Mouse (Mus musculus): Measurements from ENCODE around the gene Slc47a1. TPM values are rescaled to one million over a fixed set of nuclear protein-coding genes. Genes with fewer than 3 reads are reported as not detected.
A peak's percentile ranks its signal among the peaks of the same experiment; 100 is the strongest.
"Not testable (repeated sequence)": the region's sequence is repeated elsewhere in the genome, so short reads cannot be mapped to it uniquely, and the experiment has no call there.

Slc47a1 gene
- polyA plus RNA-seq, 1 experiment from 2014 or later = 1.3 TPM

DNA sequence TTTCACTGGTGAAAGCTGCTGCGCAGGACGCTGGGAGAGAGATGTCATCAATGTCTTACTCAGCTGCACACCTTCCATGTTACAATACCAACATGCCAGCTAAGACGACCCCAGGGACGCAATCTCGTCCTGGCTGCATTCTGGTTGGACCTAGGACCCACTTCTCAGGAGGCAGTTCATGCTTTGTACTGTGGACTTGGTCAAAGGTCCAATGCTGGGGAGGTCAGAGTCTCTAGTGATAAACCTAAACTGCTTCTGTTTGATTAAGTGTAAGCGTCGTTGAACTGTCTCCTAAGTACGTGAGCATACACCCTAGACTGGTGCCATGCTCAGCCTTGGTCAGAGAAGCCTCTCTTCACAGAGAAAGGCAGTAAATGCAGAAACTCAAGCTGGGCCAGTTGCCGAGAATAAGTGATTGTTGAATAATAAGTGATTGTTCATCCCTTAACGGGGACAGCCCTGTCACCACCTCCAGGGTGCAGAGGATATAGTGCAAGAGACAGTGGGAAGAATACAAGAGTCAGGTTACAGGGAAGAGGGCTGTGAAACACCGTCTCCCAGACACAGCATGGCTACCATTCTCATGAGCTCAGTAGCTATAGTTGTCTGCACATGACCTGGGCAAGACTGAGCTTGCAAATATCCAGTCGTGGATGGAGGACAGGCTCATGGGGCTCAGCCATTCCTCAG is 58.8 kb downstream of the Slc47a1 start:
- H3K4me2 ChIP-seq (replicated peaks; ENCODE audit: low read depth) = no peak overlapping the region
- no peak for DNase-seq (ENCODE audit: low spot score)
- H3K9me3 ChIP-seq (ENCODE audit: control insufficient read depth, low read length) = no peaks in the 10 kb centered on the region
- H3K9ac ChIP-seq (ENCODE audit: low read length) = no peak overlapping the region
- no peaks in the 10 kb centered on the region for H3K36me3 ChIP-seq (ENCODE audit: control insufficient read depth, insufficient read depth, low read length)
- H3K27ac ChIP-seq (replicated peaks) = no peak overlapping the region
- no peak overlapping the region for H3K4me3 ChIP-seq (ENCODE audit: low read depth, low read length)
- no peak for ATAC-seq (ENCODE audit: low FRiP score, low TSS enrichment)
- no peaks in the 10 kb centered on the region for H3K27me3 ChIP-seq (ENCODE audit: control insufficient read depth, insufficient read depth, low read length)
- TF ChIP-seq EP300 (optimal IDR thresholded peaks at IDR 0.05) = no peak
- no peak for TF ChIP-seq CTCF (IDR thresholded peaks at IDR 0.05; ENCODE audit: low read depth)
- no peaks in the 10 kb centered on the region for H3K4me1 ChIP-seq (replicated peaks; ENCODE audit: control insufficient read depth, insufficient read depth)
- WGBS = 59% methylated on average over 12 of the region's 12 CpGs

DNA sequence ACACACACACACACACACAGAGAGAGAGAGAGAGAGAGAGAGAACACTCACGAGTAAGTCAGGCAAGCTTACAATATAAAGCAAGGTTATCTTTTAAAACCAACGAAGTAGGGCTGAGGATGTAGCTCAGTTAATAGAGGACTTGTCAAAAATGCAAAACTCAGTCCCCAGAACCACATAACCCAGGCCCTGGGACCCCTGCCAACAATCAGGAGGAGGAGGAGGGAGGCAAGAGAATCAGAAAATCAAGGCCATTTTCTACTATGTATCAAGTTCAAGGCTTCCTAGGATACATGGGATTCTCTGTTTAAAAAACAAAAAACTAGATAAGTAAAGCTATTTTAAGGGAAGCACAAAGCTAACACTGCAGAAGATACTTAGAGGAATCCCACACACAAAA is 61.3 kb downstream of the Slc47a1 start:
- H3K9ac ChIP-seq (ENCODE audit: low read length) = no peak overlapping the region
- H3K36me3 ChIP-seq (ENCODE audit: control insufficient read depth, insufficient read depth, low read length) = no peaks in the 10 kb centered on the region
- no peak for ATAC-seq (ENCODE audit: low FRiP score, low TSS enrichment)
- H3K4me3 ChIP-seq (ENCODE audit: low read depth, low read length) = no peak overlapping the region
- H3K27ac ChIP-seq (replicated peaks) = no peak overlapping the region
- no peak overlapping the region for H3K4me2 ChIP-seq (replicated peaks; ENCODE audit: low read depth)
- no peaks in the 10 kb centered on the region for H3K4me1 ChIP-seq (replicated peaks; ENCODE audit: control insufficient read depth, insufficient read depth)
- H3K27me3 ChIP-seq (ENCODE audit: control insufficient read depth, insufficient read depth, low read length) = no peaks in the 10 kb centered on the region
- WGBS = 35% methylated on average over 2 of the region's 2 CpGs
- TF ChIP-seq EP300 (optimal IDR thresholded peaks at IDR 0.05) (no peak), CTCF (IDR thresholded peaks at IDR 0.05; ENCODE audit: low read depth) (no peak)
- H3K9me3 ChIP-seq (ENCODE audit: control insufficient read depth, low read length) = no peaks in the 10 kb centered on the region
- DNase-seq (ENCODE audit: low spot score) = no peak

DNA sequence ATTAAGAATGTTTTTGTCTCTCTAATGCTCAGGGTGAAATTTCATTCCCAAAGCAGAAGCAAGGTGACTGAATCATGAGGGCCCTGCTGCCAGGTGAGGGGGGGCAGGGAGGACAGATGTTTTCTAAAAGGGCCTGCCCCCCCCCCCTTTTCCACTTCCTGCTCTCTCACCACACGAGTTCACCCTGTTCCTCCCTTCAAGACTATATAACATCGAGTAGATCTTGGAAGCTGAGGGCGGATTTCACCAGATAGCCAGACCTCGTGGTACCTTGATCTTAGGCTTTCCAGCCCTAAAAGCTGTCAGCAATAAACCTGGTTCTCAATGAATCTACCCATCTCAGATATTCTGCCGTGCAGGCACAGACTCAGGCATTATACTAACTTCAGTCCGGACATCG is 67.8 kb downstream of the Slc47a1 start:
- H3K27ac ChIP-seq (replicated peaks) = no peak overlapping the region
- H3K4me2 ChIP-seq (replicated peaks; ENCODE audit: low read depth) = no peak overlapping the region
- TF ChIP-seq EP300 (optimal IDR thresholded peaks at IDR 0.05) (no peak), CTCF (IDR thresholded peaks at IDR 0.05; ENCODE audit: low read depth) (no peak)
- no peaks in the 10 kb centered on the region for H3K36me3 ChIP-seq (ENCODE audit: control insufficient read depth, insufficient read depth, low read length)
- H3K9ac ChIP-seq (ENCODE audit: low read length) = no peak overlapping the region
- DNase-seq (ENCODE audit: low spot score) (no peak), ATAC-seq (ENCODE audit: low FRiP score, low TSS enrichment) (no peak)
- no peaks in the 10 kb centered on the region for H3K4me1 ChIP-seq (replicated peaks; ENCODE audit: control insufficient read depth, insufficient read depth)
- no peak overlapping the region for H3K4me3 ChIP-seq (ENCODE audit: low read depth, low read length)
- H3K9me3 ChIP-seq (ENCODE audit: control insufficient read depth, low read length) = no peaks in the 10 kb centered on the region
- no peaks in the 10 kb centered on the region for H3K27me3 ChIP-seq (ENCODE audit: control insufficient read depth, insufficient read depth, low read length)
- 51% methylated on average over 7 of the region's 7 CpGs for WGBS

- 60% methylated on average over 12 of the region's 12 CpGs for WGBS
- DNase-seq (ENCODE audit: low spot score) (no peak), ATAC-seq (ENCODE audit: low FRiP score, low TSS enrichment) (no peak)
- H3K4me1 ChIP-seq (replicated peaks; ENCODE audit: control insufficient read depth, insufficient read depth) = no peaks in the 10 kb centered on the region
- no peak overlapping the region for H3K9ac ChIP-seq (ENCODE audit: low read length)
- H3K27ac ChIP-seq (replicated peaks) = no peak overlapping the region
- no peak overlapping the region for H3K4me3 ChIP-seq (ENCODE audit: low read depth, low read length)
- no peaks in the 10 kb centered on the region for H3K9me3 ChIP-seq (ENCODE audit: control insufficient read depth, low read length)
- no peak for TF ChIP-seq EP300 (optimal IDR thresholded peaks at IDR 0.05)
- TF ChIP-seq CTCF (IDR thresholded peaks at IDR 0.05; ENCODE audit: low read depth) = no peak
- H3K4me2 ChIP-seq (replicated peaks; ENCODE audit: low read depth) = no peak overlapping the region
- no peaks in the 10 kb centered on the region for H3K36me3 ChIP-seq (ENCODE audit: control insufficient read depth, insufficient read depth, low read length)
- no peaks in the 10 kb centered on the region for H3K27me3 ChIP-seq (ENCODE audit: control insufficient read depth, insufficient read depth, low read length)
Observed at GRCm38 (mm10) chr11:61309831-61310230, 68.3 kb downstream of the Slc47a1 start.

GRCm38 (mm10) chr11:61307795-61308194 is 70.3 kb downstream of the Slc47a1 start:
- no peak overlapping the region for H3K9ac ChIP-seq (ENCODE audit: low read length)
- H3K27ac ChIP-seq (replicated peaks) = no peak overlapping the region
- no peaks in the 10 kb centered on the region for H3K36me3 ChIP-seq (ENCODE audit: control insufficient read depth, insufficient read depth, low read length)
- TF ChIP-seq CTCF (IDR thresholded peaks at IDR 0.05; ENCODE audit: low read depth) (no peak), EP300 (optimal IDR thresholded peaks at IDR 0.05) (no peak)
- no peaks in the 10 kb centered on the region for H3K9me3 ChIP-seq (ENCODE audit: control insufficient read depth, low read length)
- H3K4me3 ChIP-seq (ENCODE audit: low read depth, low read length) = no peak overlapping the region
- WGBS = 44% methylated on average over 7 of the region's 7 CpGs
- H3K4me1 ChIP-seq (replicated peaks; ENCODE audit: control insufficient read depth, insufficient read depth) = no peaks in the 10 kb centered on the region
- ATAC-seq (ENCODE audit: low FRiP score, low TSS enrichment) (peak; percentile 68), DNase-seq (ENCODE audit: low spot score) (no peak)
- no peak overlapping the region for H3K4me2 ChIP-seq (replicated peaks; ENCODE audit: low read depth)
- no peaks in the 10 kb centered on the region for H3K27me3 ChIP-seq (ENCODE audit: control insufficient read depth, insufficient read depth, low read length)

GRCm38 (mm10) chr11:61305377-61305776 is 72.8 kb downstream of the Slc47a1 start:
- Histone ChIP-seq H3K4me1 (replicated peaks; ENCODE audit: control insufficient read depth, insufficient read depth) (peaks cover 1% of the 10 kb centered on the region; the same call in 1 of the 2 replicates), H3K9ac (ENCODE audit: low read length) (no peak overlapping the region), H3K9me3 (ENCODE audit: control insufficient read depth, low read length) (no peaks in the 10 kb centered on the region), H3K4me3 (ENCODE audit: low read depth, low read length) (no peak overlapping the region), H3K36me3 (ENCODE audit: control insufficient read depth, insufficient read depth, low read length) (no peaks in the 10 kb centered on the region), H3K27ac (replicated peaks) (no peak overlapping the region), H3K27me3 (ENCODE audit: control insufficient read depth, insufficient read depth, low read length) (no peaks in the 10 kb centered on the region), H3K4me2 (replicated peaks; ENCODE audit: low read depth) (no peak overlapping the region)
- no peak for DNase-seq (ENCODE audit: low spot score)
- WGBS = 73% methylated on average over 4 of the region's 4 CpGs
- ATAC-seq (ENCODE audit: low FRiP score, low TSS enrichment) = no peak
- TF ChIP-seq CTCF (IDR thresholded peaks at IDR 0.05; ENCODE audit: low read depth) (peak; percentile 61), EP300 (optimal IDR thresholded peaks at IDR 0.05) (no peak)

GRCm38 (mm10) chr11:61304535-61304934 is 73.6 kb downstream of the Slc47a1 start:
- not testable (repeated sequence) for H3K27me3 ChIP-seq (ENCODE audit: control insufficient read depth, insufficient read depth, low read length); DNase-seq (ENCODE audit: low spot score); H3K4me3 ChIP-seq (ENCODE audit: low read depth, low read length); H3K9ac ChIP-seq (ENCODE audit: low read length); H3K4me1 ChIP-seq (replicated peaks; ENCODE audit: control insufficient read depth, insufficient read depth); ATAC-seq (ENCODE audit: low FRiP score, low TSS enrichment); H3K27ac ChIP-seq (replicated peaks); H3K36me3 ChIP-seq (ENCODE audit: control insufficient read depth, insufficient read depth, low read length); H3K4me2 ChIP-seq (replicated peaks; ENCODE audit: low read depth); H3K9me3 ChIP-seq (ENCODE audit: control insufficient read depth, low read length)
- 99% methylated on average over 5 of the region's 10 CpGs for WGBS

All from stomach, postnatal 0 days (tissue).